Mouse (Mus musculus): ENCODE results near the gene Pou3f1. TPM values are rescaled to one million over a fixed set of nuclear protein-coding genes. Genes with fewer than 3 reads are reported as not detected.

Gene Pou3f1
- 0.13 TPM for polyA plus RNA-seq (2014; fragmentation: Illumina TruSeq; extraction: RNeasy Lipid Tissue Mini Kit (QIAGEN cat#74804); ENCODE audit: low read depth, low replicate concordance)

DNA sequence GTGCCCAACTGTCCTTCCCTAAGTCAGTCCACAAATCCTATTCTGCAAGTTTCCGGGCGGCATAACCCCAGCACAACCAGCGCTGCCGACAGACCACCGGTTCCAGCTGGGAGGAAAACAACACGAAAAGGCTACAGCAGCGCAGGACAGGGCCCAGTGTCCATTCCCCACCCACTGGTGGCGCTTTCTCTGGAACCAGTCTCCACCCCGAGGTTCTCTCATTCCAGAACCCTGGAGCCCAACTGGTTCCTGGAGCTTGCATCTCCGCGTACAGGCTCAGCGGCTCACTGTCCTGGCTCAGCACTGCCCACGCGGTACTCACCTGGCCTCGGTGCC is at the start of gene Pou3f1:
Gene Pou3f1, plus strand, starts transcription at position 290 of the 336 bp plus-strand sequence.

DNA sequence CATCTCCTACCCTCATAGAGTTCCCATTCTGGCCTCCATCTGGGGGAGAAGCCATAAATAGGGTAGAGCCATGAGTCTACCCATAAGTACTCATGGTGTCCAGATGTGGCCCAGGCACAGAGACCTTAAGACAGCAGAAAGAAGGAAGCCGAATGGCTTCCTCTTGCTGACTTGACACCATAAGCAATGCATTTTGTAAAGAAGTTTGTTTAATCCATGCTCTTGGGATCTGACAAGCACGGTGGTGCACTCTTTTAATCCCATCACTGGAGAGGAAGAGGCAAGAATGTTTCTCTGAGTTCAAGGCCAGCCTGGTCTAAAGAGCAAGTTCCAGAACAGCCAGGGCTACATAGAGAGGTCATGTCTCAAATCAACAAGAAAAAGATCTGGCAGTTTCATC is 45.9 kb upstream of the Pou3f1 start, which contains the start of gene 3100002H09Rik:
Gene 3100002H09Rik, minus strand, starts transcription at position 101 of the 400 bp plus-strand sequence.

DNA sequence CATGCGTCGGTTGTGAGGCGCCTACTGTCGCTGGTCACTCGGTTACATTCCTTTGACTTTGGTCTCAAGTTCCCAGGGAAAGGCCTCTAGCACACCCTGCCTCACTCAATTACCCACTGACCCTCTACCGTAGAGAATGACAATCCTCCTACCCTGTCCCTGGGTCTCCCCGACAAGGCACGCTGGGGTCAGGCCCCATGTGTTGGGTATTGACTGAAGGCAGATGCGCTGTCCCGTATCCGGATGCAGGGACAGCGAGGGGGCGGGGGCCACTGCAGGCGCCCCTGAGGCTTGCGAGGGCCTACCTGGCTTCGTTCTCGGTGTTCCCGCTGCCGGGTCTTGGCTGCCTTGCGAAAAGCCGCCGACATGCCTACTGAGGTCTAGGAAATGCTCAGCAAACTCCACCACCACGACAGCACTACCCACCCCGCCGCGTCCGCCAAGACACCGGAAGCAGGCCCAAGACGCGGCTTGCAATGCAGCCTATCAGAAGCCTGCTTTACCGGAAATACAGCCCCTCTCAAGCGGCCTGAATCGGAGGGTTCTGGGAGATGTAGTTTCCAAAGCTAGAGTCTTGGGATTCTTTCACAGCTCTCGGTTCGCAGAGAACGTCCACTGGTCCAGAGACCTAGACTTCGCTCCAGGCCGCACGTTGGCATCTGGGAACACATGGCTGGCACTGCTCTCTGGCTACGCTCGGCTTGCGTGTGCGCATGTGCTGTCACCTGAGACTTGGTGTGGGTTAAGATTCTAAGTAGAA is 36.7 kb downstream of the Pou3f1 start, which contains the start of gene Utp11:
Gene Utp11, minus strand, starts transcription at position 466 of the 760 bp plus-strand sequence.

DNA sequence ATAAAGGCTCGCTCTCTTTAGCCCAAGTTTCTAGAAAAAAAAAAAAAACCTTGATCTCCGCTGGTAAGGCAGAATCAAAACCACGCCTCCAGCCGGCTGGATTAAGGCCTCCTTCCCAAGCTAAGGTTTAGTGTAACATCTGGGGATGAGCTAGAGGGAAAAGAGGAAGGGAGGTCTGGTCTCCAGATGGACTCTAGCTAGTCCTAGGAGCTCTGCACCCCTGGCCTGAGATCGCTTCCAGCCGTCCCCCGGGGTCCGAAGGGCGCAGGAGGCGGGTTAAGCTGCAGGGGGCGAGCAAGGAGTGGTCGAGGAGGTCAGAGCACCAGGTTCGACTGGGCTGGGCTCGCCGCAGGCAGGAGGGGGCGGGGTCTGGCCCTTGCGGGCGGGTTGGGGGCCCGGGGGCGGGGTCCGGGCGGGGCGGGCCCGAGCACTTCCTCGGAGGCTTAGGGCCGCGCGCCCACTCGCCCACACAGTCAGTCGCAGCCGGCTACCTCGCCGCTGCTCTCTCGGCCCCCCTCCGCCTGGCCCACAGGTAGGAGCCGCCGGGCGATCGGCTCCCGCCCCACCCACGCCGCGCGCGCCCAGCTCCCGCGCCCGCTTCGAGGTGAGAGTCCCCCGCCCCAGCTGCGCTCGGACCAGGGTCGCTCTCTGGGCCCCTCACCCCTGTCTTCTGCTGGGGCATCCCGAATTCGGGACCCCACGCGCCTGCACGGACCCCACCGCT is 43.8 kb downstream of the Pou3f1 start, which contains the start of gene Fhl3:
Gene Fhl3, plus strand, starts transcription at position 454 of the 724 bp plus-strand sequence.

Other genes with a start within 250 kb of the Pou3f1 start
- gene 3100002H09Rik, start 46.0 kb upstream of the Pou3f1 start, polyA plus RNA-seq (2014; fragmentation: Illumina TruSeq; extraction: RNeasy Lipid Tissue Mini Kit (QIAGEN cat#74804); ENCODE audit: low read depth, low replicate concordance) = not detected
- 27.2 TPM for gene Utp11, start 36.8 kb downstream of the Pou3f1 start, polyA plus RNA-seq (2014; fragmentation: Illumina TruSeq; extraction: RNeasy Lipid Tissue Mini Kit (QIAGEN cat#74804); ENCODE audit: low read depth, low replicate concordance)
- gene Fhl3, start 43.9 kb downstream of the Pou3f1 start, polyA plus RNA-seq (2014; fragmentation: Illumina TruSeq; extraction: RNeasy Lipid Tissue Mini Kit (QIAGEN cat#74804); ENCODE audit: low read depth, low replicate concordance) = not detected
- 57.9 TPM for gene Sf3a3, start 58.0 kb downstream of the Pou3f1 start, polyA plus RNA-seq (2014; fragmentation: Illumina TruSeq; extraction: RNeasy Lipid Tissue Mini Kit (QIAGEN cat#74804); ENCODE audit: low read depth, low replicate concordance)
- gene Inpp5b, start 85.0 kb downstream of the Pou3f1 start, polyA plus RNA-seq (2014; fragmentation: Illumina TruSeq; extraction: RNeasy Lipid Tissue Mini Kit (QIAGEN cat#74804); ENCODE audit: low read depth, low replicate concordance) = 16.8 TPM
- gene Mtf1, start 145.3 kb downstream of the Pou3f1 start, polyA plus RNA-seq (2014; fragmentation: Illumina TruSeq; extraction: RNeasy Lipid Tissue Mini Kit (QIAGEN cat#74804); ENCODE audit: low read depth, low replicate concordance) = 102 TPM
- 31.1 TPM for gene Yrdc, start 193.9 kb downstream of the Pou3f1 start, polyA plus RNA-seq (2014; fragmentation: Illumina TruSeq; extraction: RNeasy Lipid Tissue Mini Kit (QIAGEN cat#74804); ENCODE audit: low read depth, low replicate concordance)
- 4.7 TPM for gene 1110065P20Rik, start 194.4 kb downstream of the Pou3f1 start, polyA plus RNA-seq (2014; fragmentation: Illumina TruSeq; extraction: RNeasy Lipid Tissue Mini Kit (QIAGEN cat#74804); ENCODE audit: low read depth, low replicate concordance)
- gene Maneal, start 205.4 kb downstream of the Pou3f1 start, polyA plus RNA-seq (2014; fragmentation: Illumina TruSeq; extraction: RNeasy Lipid Tissue Mini Kit (QIAGEN cat#74804); ENCODE audit: low read depth, low replicate concordance) = 0.07 TPM
- gene Epha10, start 224.1 kb downstream of the Pou3f1 start, polyA plus RNA-seq (2014; fragmentation: Illumina TruSeq; extraction: RNeasy Lipid Tissue Mini Kit (QIAGEN cat#74804); ENCODE audit: low read depth, low replicate concordance) = 0.90 TPM

All from testis, adult 10 weeks (tissue).